Mouse (Mus musculus) cerebral cortex, adult 2 months (tissue): ENCODE measurements around the gene Pcdh19.

Source experiments
- WGBS: fragments of 180-500 bp; shearing (Covaris S2); methylation state at CpG from one replicate; pipeline ENCODE4 v1.1.7; 2018; 5-methylcytosine and 5-hydroxymethylcytosine counted together

The Pcdh19 gene

DNA sequence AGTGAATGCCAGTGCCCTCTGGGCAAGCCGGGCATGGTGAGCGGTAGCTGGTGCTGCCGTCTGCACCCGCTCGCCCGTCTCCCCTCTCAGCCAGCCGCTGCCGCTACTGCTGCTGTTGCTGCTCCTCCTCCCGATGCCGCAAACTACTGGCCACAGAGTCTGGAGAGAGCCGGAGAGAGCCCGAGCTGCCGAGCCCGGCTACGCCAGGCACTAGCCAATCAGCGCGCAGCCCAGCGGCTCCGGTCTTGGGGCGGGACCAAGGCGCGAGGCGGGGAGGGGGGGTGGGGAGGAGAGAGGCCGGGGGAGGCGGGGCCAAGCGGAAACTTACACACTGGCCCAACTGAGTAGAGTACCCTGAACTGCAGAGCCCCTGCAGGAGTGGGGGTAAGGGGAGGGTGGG, at the start of gene Pcdh19:
TSS of gene Pcdh19 (minus strand) at position 148 of the 400 bp plus-strand sequence.
- WGBS: 6% methylated on average over 22 of the region's 26 CpGs

DNA sequence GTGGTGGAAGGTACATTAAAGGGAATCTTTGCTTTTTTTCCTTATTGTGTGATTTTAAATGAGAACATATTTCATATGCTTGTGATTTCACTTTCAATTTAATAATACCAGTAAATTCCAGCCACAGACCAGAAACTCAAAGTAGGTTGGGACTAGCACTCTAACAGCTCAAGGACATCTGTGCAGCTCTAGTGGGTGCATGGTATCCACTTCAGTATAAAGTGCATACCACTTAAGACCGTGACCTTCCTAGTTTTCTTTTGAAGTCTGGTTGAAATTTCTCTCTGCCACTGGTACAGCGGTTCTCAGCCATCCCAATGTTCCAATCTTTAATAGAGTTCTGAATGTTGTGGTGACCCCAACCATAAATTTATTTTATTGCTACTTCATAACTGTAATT, 47.1 kb upstream of the Pcdh19 start:
- 95% methylated on average over 2 of the region's 2 CpGs for WGBS

DNA sequence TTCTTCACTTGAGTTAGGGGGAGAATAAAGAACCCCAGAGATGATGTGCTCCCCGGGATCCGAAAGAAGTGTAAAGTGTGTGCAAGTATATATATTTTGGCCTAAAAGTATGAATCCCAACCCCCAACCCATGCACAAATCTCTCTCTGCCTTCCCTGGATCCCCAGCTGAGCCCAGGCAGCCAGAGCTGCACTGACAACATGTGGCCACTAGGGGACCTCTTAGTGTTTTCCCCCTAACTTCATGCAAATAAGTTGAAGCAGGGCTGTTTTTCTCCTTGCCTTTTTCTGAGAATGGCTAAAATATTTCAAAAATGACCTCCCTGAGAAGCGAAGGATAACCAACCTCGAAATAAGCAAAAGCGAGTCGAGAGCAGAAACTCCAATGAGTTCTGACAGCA, 46.2 kb upstream of the Pcdh19 start:
- 32% methylated on average over 6 of the region's 6 CpGs for WGBS

DNA sequence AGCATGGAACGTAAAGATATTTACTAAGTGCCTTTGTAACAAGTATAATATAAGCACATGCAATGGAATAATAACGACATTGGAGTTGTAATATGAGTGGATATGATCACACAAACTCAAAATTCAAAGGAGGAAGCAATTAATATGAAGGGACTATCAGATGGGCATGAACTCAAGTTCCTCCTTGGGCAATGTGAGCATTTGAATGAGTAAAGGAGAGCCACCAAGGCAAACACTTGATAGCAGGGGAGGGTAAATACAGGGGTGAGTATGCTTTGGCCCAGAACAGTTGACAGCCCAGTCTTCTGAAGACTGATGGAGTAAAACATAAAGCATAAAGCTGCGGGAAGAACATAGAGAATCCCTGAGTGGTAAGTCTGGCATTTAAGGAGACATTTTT, 32.7 kb upstream of the Pcdh19 start:
- WGBS: 96% methylated on average over 3 of the region's 3 CpGs

DNA sequence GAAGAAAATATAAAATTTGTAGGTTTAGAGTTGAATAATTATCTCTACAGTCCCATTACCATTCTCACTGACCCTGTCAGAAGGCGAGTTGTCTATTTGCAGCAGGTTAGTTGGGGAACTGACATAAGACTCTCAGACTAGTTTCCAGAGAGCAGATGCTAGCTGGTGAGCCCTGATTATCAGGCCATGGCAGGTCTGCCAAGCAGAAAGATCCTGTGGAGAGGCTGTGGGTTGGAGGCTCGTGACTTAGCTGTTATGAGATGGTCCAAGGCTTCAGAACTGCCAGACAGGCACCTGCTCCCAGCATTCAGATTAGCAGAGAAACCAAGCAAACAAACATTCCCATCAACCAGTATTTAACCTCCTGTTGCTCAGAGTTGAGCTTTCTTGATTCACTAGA, 21.8 kb upstream of the Pcdh19 start:
- WGBS: 65% methylated on average over 2 of the region's 2 CpGs

DNA sequence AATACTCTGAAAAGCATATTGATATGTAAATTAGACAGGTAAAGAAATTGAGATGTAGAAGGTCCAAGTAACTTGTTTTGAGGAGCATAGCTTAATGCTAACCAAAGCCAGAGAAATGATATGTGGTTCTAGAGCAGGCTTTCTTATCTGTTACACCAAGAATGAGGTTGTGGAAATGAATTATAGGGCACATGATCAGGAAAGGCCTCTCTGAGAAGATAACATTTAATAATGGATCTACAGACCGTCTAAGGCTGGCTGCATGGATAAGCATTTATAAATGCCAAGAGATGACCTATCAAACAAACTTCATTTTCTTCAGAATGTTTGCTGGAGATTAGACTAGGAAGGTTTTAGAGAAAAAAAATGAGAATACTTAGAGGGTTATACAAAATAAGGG, 14.1 kb upstream of the Pcdh19 start:
- WGBS: 96% methylated on average over 1 of the region's 1 CpGs

DNA sequence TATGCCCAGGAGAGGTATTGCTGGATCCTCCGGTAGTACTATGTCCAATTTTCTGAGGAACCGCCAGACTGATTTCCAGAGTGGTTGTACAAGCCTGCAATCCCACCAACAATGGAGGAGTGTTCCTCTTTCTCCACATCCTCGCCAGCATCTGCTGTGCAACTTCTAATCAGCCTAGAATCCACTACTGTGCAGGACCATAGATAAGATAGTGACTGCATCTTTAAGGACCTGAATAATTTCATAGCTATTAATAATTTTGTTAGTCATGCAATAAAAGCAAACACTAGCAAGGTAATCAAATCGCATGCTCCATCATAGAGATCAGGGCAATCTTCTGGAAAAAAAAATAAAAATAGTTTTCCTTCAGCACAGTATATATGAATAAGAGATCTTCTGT, 9.1 kb upstream of the Pcdh19 start:
- WGBS: 83% methylated on average over 2 of the region's 4 CpGs

DNA sequence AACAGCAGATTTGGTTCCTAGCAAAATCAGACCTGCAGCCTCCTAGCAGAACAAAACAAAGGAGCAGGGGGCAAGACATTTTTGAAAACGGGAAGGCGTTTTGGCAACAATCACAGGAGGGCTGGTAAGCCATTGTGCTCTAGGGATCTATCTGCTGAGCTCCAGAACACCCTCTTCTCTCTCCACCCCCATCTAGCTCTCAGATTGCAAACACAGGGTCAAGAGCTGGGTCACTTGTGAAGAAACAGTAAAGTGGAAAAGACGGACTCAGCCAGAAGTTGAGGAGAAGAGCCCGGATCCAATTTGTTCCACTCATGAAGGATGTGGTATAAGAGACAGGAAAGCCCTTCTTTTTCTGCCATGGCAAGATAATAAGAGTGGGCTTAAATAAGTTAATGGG, 7.7 kb upstream of the Pcdh19 start:
- WGBS: 63% methylated on average over 4 of the region's 4 CpGs

DNA sequence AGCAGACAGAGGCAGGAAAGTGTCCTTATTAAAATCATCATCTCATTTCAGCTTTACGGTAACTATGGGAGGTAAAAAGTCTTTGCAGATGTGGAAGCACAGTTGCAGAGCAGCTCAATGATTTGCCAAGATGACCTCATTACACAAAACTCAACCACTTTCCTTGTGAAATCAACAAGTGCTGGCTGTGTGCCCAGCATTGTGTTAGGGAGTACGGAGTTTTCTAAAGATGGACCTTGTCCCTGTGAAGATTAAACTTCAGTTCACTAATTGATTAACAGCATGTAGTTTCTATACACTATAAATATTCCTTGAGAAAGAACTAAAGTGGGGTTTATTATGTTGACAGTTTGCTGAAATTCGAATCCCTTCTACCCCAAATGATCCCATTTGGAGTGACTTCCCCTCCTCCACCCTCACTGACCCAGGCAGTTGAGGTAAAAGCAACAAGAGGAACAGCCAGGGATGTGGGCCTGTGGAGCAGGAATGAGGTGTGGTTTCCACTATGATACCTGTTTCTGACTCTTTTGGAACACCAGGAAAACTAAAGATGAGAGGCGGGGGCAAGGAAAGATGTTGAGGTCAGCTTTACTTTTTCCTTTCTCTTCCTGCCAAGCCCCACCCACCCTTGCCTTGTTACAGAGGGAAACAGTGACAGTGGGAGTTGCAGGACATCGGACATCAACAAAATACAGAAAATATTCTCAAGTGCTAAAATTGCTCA, 4.4 kb upstream of the Pcdh19 start:
- WGBS: 52% methylated on average over 5 of the region's 5 CpGs

DNA sequence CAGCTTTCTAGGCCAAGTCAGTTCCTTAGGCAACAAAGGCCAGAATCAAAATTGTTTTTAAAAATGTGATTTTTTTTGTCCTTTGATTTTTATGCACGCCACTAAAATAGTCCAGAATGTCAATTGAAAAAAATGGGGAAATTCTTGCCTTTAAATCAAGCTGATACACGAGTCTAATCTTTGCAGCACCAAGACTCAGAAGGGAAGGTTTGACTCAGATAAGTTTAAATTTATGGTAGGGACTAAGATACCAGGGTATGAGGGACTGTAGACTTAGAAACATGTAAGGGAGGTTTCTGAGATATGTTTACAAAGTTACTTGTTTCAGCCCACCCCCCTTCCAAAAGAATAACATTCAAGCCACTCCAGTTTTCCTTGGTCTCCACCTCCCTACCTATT, 3.6 kb upstream of the Pcdh19 start:
- 40% methylated on average over 2 of the region's 2 CpGs for WGBS

DNA sequence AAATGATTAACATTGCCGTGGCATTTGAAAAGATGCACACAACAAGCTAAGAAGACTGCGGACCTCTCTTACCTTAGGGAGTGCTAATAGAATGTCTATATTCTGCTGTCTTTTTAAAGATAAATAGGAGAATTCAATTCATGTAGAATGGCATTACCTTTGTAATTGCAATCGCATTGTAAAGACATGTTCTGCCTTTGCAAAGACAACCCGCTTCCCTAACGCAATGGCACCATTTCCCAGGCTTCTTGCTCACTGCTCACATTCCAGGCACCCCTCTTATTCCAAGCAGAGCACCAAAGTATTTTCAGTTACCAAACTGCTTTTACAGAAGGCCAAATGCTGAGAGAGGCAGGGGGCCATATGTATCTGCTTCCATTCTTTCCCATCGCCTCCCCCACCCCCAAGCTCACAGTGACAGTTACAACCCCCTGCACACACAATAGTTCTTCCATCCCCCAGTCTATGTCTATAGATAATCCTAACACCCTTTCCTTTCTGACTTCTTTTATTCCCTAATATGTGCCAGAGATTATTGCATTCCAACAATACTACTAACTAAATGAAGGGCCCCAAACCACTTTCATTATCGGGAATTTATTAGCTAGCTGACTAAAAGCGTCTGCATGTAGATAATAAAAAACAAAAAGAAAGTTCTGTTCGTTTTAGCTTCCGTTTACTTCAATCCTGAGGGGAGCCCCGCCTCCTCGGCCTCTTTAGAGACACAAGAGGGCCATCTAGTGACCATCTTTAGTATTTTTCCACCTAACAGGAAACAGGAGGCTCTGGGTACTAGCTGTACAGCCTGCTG, 3.0 kb upstream of the Pcdh19 start:
- 3% methylated on average over 12 of the region's 12 CpGs for WGBS

DNA sequence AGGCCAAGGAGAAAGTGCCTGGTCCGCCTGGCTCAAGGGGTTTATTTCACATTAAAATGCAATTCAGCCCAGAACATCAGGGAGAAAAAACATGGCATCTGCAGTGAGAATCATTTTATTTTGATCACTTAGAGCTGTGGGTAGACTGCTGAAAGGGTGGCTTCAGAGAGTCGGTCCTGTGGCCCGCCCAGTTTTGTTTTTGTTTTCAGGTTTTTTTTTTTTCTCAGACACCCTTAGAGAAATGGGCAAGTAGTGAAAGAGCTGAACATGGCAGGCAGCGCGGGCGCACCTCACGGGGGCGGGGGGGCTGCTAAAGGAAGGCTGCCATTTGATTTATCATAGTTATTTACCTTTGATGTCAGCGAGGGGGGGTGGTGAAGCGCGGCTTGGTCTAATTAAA, 2.0 kb upstream of the Pcdh19 start:
- WGBS: 6% methylated on average over 11 of the region's 11 CpGs

DNA sequence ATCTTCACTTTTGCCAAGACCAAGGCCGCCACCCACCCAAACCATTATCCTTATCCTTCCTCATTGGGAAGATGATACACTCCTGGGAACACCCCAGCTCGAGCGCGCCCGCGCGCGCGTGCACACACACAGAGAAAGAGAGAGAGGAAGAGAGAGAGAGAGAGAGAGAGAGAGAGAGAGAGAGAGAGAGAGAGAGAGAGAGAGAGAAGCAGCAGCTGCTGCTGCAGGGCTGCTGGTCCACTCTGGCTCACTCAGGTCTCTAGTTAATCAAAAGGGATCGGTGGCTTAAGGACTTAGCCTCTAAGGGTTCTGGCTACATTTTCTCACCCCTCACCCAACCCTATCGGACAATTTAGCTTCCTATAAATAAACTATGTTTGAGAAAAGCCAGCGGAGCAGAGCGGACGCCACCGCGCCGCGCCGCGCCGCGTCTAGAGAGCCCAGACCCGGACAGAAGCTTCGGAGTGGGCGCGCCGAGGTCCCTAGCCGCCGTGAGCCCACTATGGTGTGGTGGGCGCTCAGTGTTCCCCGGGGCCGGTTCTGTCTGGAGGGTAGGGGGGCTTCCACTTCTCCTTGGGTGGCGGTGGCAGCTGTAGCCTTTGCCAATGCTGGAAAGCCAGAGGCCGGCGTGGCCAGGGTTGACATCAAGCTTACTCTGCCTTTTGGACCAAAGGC, 926 bp upstream of the Pcdh19 start:
- WGBS: 7% methylated on average over 35 of the region's 35 CpGs

DNA sequence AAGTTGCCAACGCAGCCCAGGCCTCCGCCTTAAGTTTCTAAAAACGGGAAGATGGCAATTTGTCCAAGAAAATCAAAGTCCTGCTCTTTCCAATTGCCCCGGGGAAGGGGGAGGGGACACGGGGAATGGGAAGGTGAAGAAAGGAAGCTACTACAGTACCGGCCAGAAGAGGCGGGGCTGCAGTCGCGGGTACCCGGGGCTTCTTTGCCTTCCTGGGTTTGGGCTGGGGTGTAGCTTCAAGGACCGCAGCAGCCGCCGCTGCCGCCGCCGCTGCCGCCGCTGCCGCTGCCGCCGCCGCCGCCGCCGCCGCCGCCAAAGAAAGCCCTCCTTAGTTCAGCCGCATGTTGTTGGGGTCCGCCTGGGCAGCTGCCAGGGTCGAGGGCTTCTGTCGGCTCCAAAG, 631 bp downstream of the Pcdh19 start:
- under 1% methylated on average over 31 of the region's 31 CpGs for WGBS

DNA sequence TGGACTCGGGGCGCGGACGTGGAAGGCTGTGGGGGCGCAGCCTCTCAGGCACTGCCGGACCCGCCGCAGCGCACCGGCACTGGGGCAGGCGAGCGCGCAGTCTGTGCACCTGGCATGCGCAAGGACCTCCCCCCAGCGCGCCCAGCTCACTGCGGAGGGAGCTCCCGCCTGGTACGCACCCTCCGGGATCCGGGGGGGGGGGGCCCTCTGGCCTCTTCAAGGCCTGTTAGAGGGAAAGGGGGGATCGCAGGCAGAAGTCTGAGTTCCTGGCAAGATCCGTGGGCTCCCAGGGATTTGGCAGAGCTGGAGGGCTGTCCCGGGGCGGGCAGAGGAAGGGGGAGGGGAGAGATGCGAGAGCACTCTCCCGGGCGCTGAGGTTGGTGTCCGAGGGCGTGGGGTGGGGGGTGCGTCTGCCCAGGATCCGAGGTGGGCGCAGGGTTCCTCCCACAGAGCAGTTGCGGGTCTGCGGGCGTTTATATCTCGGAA, 1.1 kb downstream of the Pcdh19 start:
- WGBS: 3% methylated on average over 19 of the region's 37 CpGs

DNA sequence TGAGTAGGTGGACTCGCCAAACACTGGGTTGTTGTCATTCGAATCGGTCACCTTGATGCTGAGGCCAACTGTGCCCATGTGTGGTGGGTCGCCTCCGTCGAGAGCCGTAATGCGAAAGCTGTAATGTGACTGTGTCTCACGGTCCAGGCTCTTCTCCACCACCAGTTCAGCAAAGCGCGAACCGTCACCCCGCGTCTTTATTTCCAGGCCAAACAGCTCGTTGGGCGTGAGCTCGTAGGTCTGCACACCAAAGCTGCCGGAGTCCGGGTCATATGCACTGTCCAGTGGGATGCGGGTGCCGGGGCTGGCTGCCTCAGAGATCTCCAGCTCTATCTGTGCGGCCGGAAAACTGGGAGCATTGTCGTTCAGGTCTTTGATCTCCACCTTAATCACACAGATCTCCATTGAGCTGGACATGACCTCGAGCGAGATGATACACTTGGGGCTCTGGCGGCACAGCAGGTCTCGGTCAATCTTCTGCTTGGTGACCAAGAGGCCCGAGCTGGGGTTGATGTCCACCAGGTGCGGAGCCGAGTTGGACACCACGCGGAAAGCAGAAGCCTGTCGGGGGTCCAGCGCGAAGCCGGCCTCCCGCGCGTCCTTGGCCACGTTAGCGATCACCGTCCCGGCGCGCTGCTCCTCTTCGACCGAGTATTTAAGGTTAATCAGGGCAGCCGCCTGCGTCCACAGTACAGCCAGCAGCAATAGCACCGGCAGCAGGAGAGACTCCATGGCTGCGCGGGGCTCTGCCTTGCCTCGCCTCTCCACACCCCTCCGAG, 2.1 kb downstream of the Pcdh19 start:
- 12% methylated on average over 46 of the region's 55 CpGs for WGBS

DNA sequence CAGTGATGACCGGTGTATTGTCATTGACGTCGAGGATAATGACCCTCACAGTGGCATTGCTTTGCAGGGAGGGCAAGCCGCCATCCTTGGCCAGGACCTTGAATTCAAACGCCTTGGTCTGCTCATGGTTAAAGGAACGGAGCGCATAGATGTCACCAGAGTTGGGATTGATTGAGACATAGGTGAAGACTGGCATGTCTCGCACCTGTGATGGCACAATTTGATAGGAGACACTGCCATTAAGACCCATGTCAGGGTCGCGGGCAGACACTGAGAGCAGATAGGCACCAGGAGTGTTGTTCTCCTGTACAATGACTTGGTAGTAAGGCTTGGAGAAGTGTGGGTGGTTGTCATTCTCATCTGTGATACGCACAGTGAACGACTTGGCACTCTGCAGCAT, 3.2 kb downstream of the Pcdh19 start:
- WGBS: 32% methylated on average over 12 of the region's 12 CpGs

DNA sequence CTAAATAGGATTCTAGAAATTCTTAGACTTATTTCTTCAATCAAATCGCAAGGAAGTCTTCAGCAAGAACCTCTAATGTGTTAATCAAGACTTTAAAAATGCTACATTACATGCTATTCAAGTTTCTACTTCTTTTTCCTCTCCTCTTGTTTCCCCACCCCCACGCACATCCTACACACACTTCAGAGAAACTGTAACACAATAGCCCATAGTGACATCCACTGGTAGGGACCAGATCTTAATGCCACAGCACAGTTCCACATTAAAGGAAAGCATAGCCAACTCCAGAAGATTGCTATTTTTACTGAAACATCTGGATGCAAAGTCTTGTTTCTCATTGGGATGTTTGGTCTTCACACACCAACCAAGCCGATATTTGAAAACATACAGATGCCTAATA, 4.8 kb downstream of the Pcdh19 start:
- WGBS: 26% methylated on average over 3 of the region's 3 CpGs

DNA sequence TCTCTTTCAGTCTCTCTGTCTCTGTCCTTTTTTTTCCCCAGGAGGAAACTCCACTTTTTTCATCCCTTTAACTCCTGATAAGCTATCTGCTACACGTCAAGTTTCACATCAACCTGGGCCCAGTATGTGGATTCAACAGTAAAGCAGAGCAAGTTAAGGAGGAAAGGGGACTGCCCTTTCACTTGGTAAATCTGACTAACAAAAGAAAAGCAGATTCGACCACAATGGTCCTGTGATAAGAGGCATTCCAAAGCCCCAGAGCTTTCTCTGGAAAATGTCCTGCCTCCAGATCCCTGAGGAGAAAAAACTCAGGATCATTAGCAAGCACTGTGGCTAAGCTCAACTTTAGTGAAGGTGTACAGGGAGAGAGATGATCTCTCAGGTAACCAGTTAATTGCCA, 13.7 kb downstream of the Pcdh19 start:
- 58% methylated on average over 2 of the region's 2 CpGs for WGBS

DNA sequence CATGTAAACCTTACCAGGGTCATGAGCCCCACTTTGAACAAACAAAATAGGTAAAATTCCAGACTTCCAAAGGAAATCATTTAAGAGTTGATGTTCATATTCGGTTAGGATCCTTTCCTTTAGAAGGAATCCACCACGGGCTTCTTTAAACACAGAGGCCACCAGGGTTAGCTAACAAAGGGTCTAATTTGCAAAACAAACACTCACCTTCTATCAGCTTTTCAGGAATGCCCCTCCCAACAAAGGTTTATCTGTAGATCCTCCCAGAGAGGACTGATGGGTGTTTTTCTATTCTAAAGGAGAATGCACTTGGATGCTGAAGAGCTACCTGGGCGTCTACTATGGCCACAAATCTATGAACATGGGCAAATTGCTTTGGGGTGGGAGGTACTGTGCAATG, 15.0 kb downstream of the Pcdh19 start:
- WGBS: 62% methylated on average over 3 of the region's 3 CpGs

DNA sequence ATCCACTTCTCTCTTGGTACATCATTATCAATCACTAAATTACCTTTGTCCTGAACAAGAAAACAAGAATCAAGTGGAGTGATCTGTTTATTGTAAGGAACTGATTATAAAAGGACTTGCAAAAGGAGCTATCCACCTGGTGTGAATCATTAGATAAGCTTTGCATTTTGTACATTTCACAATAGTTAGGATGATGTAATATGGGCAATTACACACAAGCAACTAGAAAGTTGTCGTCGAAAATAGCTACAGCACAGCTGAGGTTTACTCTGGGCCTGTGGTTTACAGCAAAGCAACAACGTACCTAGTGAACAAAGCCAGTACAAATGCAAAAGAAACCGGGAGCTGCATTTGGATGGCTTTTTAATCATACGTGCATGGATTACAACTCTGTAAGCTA, 28.7 kb downstream of the Pcdh19 start:
- 55% methylated on average over 5 of the region's 5 CpGs for WGBS
